Mouse (Mus musculus) layer of hippocampus, postnatal 14 days (tissue): ENCODE results near the gene Cep170. TPM values are rescaled to one million over a fixed set of nuclear protein-coding genes. Genes with fewer than 3 reads are reported as not detected.
A peak's percentile ranks its signal among the peaks of the same experiment; 100 is the strongest.
"Not testable (repeated sequence)": the region's sequence is repeated elsewhere in the genome, so short reads cannot be mapped to it uniquely, and the experiment has no call there.

Experiments used
- DNase-seq, 2 experiments: peaks; one replicate each; pipeline ENCODE4 v3.0.0; 2021 to 2022; ENCODE audit warnings: low spot score in 2 of 2, mixed read lengths in 1 of 2
- long read RNA-seq, 2 experiments: library from polyadenylated mRNA; stranded (forward); transcript quantifications; one replicate each; pipeline ENCODE4 v2.0.0; 2021
- total RNA-seq, 2 experiments: library from RNA; stranded (reverse); gene quantifications; 2 replicates each; pipeline ENCODE4 v1.2.3; 2021

Gene Cep170
- 100 to 1,000 TPM; 115 to 139 TPM for total RNA-seq
- long read RNA-seq, experiment 1, partial matches to known transcripts = 5 of 8 reads
- long read RNA-seq, experiment 1, other reads (novel, unspliced or antisense) = 2 of 8 reads
- long read RNA-seq, experiment 2, partial matches to known transcripts = 3 of 15 reads
- long read RNA-seq, experiment 2, other reads (novel, unspliced or antisense) = 11 of 15 reads

DNA sequence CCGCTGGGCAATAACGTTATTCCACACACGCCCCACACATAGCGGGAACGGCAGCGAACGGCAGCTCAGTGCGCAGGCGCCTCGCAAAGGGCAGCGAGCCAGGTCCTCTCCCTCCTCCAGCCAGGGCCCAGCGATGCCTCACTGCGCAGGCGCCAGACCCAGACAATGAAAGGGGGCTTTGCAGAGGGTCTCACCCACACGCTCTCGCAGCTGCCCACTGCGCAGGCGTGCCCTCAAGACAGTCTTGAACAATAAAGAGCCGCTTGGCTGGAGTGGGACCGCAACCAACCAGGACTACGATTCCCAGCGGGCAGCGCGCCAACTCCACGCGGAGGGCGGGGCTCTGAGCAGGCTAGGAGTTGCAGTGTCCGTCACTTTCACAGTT, at the start of gene Cep170:
Cep170 (minus strand) TSS at position 32 of the 385 bp plus-strand sequence.
- DNase-seq = peak; percentile 98 to 99

DNA sequence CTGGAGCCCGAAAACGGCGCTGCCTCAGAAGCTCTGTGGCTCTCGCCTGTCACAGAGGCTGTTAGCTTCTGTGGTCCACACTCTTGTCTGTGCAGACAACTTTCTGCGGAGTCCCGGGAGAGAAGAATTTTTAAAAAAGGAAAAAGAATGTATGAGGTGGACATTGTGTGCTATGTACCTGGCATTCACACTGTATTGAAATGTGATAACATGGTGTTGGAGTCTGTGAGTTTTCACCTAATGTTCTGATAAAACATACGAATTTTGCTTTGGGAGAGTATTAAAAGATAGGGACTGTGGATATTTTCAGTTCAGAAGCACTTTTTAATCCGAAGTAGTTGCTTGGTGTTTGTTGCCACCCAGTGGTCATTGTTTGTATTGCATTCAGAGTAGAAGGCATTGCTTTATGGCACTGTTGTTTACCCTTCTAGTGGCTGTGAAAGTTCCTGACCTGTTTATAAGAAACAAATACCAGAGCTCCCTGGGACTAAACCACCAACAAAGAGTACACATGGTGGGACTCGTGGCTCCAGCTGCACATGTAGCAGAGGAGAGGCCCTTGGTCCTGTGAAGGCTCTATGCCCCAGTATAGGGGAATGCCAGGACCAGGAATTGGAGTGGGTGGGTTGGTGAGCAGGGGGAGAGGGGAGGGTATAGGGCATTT, 48.2 kb upstream of the Cep170 start:
- DNase-seq = peak; percentile 56 to 89

GRCm38 (mm10) chr1:176852813-176853590, 39.1 kb upstream of the Cep170 start:
- DNase-seq = no peak

GRCm38 (mm10) chr1:176851401-176851800, 37.5 kb upstream of the Cep170 start:
- no peak for DNase-seq

DNA sequence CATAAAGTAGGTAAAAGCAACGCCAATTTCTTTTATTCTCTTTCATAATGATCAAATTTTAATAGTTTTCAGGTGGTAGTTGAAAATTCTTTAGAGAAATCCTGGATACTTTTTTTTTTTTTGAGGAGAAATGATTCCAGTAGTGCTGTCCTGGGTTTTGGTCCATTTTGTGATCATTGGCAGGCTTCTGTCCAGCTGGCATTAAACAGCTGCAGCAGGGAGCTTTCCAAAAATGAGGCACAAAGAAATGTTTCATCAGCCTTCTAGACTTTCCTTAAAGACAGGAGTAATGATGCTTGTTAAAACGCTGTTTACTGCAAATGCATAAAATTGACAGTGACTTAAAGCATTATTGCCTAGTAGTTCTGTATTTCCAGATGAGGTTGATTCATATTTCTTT, 35.5 kb upstream of the Cep170 start:
- peak in 1 of 2 experiments; percentile 53 for DNase-seq

DNA sequence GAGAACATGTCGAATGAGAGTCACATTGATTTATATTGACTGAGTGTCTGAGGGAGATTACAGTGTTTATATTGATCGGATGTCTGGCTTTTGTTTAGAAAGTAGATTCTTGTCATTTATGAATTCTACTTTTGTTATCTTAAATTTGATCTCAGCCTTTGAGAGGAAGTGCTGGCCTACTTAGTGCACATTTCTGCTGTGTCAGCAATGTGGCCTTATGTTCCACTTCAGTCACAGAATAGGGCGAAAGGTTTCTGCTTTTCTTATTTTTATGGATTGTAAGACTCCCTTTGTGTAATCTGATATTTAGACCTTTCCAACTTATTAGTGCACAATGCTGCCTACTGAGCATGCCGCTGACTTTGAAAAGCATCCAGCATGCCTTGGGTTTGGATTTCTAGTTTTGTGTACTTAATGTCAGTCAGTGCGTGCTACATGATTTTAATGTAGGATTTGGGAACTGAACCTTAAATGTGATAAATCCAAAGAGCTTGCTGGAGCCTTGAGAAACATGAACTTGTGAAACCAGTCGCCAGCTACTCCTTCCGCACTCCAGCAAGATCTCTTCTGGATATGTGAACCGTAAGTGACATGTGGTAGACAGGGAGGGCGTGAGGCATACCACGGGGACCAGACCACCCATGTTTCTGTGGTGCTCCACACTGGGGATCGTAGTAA, 34.9 kb upstream of the Cep170 start:
- DNase-seq = no peak

DNA sequence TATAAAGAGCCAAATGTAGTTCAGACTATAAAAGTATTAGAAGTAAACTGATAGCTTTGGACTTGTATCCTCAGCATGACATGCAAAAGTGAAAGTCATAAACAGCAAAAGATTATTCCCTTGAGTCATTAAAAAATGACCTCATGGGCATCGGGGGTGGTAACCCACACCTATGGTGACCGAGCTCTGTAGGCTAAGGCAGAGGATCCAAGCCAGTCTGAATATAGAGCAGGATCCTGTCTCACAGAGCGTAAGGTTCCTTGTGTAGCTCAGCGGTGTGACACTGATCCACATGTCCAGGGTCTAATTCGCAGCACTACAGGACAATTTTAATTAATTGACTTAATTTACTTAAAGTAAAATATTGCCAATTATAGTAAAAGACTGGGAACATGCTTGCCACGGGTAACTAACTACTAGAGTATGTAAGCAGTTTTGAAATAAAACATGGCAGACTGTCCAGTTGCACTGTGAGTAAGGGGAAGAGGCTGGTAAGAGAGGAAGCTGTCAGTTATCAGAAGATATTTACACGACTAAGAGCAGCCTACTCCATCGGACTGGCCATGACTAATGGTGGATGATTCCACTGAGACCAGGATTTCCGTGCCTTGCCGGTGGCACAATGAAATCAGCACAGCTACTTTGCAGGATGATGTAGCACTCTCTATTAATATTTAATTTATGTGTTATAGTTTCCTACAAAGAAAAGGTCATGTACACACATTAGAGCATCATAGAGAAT, 33.4 kb upstream of the Cep170 start:
- DNase-seq = no peak

- no peak for DNase-seq
These were observed 31.5 kb upstream of the Cep170 start for GRCm38 (mm10) chr1:176845082-176845977.

- not testable (repeated sequence) for DNase-seq
These were observed 22.7 kb upstream of the Cep170 start for GRCm38 (mm10) chr1:176836562-176836961.

DNA sequence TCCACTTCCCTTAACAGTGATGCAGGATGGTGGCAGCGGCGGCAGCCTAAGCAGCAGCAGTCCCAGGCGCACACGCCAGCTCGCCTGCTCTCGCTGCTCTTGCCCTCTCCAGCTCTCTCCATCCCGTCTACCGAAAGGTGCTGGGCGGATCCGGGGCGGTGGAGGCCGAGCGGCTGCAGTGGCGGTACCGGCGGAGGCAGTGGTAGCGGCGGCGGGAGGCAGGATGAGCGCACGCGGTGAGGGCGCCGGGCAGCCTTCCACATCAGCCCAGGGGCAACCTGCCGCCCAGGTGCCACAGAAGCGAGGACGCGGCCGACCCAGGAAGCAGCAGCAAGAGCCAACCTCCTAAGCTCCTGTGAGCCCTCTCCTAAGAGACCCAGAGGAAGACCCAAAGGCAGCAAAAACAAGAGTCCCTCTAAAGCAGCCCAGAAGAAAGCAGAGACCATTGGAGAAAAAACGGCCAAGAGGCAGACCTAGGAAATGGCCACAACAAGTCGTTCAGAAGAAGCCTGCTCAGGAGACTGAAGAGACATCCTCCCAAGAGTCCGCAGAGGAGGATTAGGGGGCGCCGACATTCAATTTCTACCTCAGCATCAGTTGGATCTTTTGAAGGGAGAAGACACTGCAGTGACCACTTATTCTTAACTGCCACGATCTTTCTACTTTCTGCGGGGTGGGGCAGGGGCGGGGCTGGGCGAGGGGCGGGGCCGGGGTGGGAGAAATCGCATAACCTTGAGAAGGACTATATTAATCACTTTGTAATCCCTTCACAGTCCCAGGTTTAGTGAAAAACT, 21.8 kb upstream of the Cep170 start:
- no peak for DNase-seq

DNA sequence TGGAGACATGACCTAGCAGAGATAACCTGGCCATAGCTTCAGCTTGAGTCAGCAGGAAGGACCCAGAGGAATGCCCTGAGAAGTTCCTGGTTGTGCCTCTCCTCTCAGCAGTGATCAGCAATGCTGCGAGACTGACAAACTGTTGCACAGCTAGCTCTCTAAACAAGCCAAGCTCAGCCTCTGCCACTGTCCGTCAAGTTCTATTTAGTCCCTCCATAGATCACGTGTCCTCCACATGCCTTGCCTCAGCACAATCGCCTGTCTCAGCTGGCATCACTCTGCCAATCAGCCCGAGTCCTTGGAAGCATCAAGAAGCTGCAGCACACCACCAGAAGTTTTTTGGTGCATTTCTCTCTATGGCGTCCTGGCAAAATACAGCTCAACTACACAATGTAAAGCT, 21.0 kb upstream of the Cep170 start:
- DNase-seq = no peak

GRCm38 (mm10) chr1:176833948-176834347, 20.1 kb upstream of the Cep170 start:
- no peak for DNase-seq

- no peak for DNase-seq
These were observed 19.4 kb upstream of the Cep170 start for GRCm38 (mm10) chr1:176833257-176833656.

DNA sequence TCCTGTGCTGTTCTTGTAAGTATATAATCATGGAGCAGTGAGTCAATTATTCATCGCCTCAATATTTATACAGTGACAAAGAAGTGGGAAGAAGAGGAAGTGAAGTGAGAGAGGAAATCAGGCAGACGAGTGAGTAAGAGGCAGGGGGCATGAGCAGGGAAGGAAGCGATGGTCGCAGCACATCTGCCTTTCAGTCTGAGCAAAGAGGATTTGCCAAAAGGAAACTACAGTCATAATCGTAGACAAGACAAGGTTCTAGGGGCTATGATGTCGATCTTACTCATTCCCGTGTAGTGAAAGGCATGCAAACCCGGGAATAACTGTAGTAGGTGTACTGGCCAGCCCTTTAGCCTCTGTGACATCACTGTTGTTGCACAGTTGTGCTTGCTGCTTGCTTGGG, 18.7 kb upstream of the Cep170 start:
- DNase-seq = no peak

- DNase-seq = no peak
These were observed 18.2 kb upstream of the Cep170 start for GRCm38 (mm10) chr1:176832071-176832470.

DNA sequence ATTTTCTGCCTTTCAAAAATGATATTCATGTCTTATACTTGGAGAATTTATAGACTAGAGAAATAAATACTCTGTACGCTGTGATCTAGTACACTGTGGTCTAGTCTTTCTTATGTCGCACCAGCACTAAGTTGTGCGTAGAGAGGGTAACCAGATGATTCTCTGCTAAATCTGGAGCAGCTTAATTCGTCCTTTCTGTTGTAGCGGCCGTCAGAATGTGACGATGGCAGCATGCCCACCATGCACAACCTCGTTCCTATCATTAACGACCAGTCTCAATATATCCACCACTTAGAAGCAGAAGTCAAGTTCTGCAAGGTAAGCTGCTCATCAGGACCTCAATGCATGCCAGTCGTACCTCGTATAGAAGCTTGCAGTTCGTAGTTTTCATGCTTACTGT, 14.8 kb upstream of the Cep170 start:
- DNase-seq = no peak

- peak in 1 of 2 experiments; percentile 19 for DNase-seq
These were observed 14.1 kb upstream of the Cep170 start for GRCm38 (mm10) chr1:176827945-176828485.

- no peak for DNase-seq
These were observed 13.5 kb upstream of the Cep170 start for GRCm38 (mm10) chr1:176827365-176827764.

DNA sequence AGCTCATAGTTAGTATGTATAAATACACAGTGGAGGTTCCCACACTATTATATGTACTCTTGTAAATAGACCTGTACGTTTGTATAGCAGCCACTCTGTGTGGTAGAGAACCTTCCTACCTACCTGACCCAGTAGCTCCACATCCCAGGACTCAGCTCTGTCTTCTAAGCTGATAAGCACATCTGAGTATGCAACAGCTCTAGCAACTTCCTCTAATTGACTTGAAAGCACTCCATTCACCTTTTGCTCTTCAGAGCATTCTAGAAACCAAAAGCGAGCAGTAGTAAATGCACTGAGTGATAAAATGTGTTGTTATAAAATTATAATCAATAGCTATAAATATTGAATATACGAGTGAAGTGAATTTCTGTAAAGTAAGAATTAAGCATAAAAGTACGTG, 13.1 kb upstream of the Cep170 start:
- no peak for DNase-seq
